Mouse (Mus musculus) hematopoietic stem cell, adult 5-6 weeks (primary cell): ENCODE data around the gene Idnk. TPM values are rescaled to one million over a fixed set of nuclear protein-coding genes. Genes with fewer than 3 reads are reported as not detected.

Experiments used
- ATAC-seq, 2 experiments: fragments of 125-278 bp in 1 of 2; replicated peaks in 1 of 2; 2 replicates each; pipeline ENCODE4 v1.8.0; 2016 to 2017; ENCODE audit warnings: inconsistent platforms in 2 of 2, mild to moderate bottlenecking in 2 of 2, moderate number of reproducible peaks in 2 of 2, low read depth in 1 of 2, moderate TSS enrichment in 1 of 2; ENCODE audit not compliant: low FRiP score in 2 of 2, poor library complexity in 2 of 2, severe bottlenecking in 2 of 2, insufficient read depth in 1 of 2, low TSS enrichment in 1 of 2
- total RNA-seq: library from RNA; stranded (forward); fragments of 172-1452, 232-1000 nt; gene quantifications from 2 replicates; pipeline ENCODE4 v1.2.3, GENCODE M21; 2017

Gene Idnk
- total RNA-seq, 1 experiment from 2014 or later, result 28.0 TPM

- no peak for ATAC-seq
Measured at GRCm38 (mm10) chr13:58181607-58182551, 24.4 kb downstream of the Idnk start.

GRCm38 (mm10) chr13:58184111-58184510 lies 26.7 kb downstream of the Idnk start:
- ATAC-seq, result no peak

- ATAC-seq, result no peak
Measured at GRCm38 (mm10) chr13:58186281-58186680, 28.8 kb downstream of the Idnk start.

GRCm38 (mm10) chr13:58187751-58188150 lies 30.3 kb downstream of the Idnk start:
- ATAC-seq, result no peak

- ATAC-seq, result peak; percentile 96 to 97
Measured at GRCm38 (mm10) chr13:58188412-58188811, 31.0 kb downstream of the Idnk start.

GRCm38 (mm10) chr13:58189473-58189872 lies 32.0 kb downstream of the Idnk start:
- no peak for ATAC-seq

GRCm38 (mm10) chr13:58191516-58191915 lies 34.1 kb downstream of the Idnk start:
- no peak for ATAC-seq

GRCm38 (mm10) chr13:58192146-58192545 lies 34.7 kb downstream of the Idnk start:
- ATAC-seq, result no peak

- ATAC-seq, result no peak
Measured at GRCm38 (mm10) chr13:58193221-58193620, 35.8 kb downstream of the Idnk start.

GRCm38 (mm10) chr13:58194908-58195307 lies 37.5 kb downstream of the Idnk start:
- no peak for ATAC-seq

- no peak for ATAC-seq
Measured at GRCm38 (mm10) chr13:58197211-58197610, 39.8 kb downstream of the Idnk start.

GRCm38 (mm10) chr13:58197981-58198640 lies 40.7 kb downstream of the Idnk start:
- ATAC-seq, result no peak

- no peak for ATAC-seq
Measured at GRCm38 (mm10) chr13:58201343-58201742, 43.9 kb downstream of the Idnk start.

- ATAC-seq, result no peak
Measured at GRCm38 (mm10) chr13:58201908-58202307, 44.5 kb downstream of the Idnk start.

GRCm38 (mm10) chr13:58202903-58203302 lies 45.5 kb downstream of the Idnk start:
- no peak for ATAC-seq

GRCm38 (mm10) chr13:58204202-58204601 lies 46.8 kb downstream of the Idnk start:
- ATAC-seq, result no peak

- peak; percentile 99 for ATAC-seq
Measured at GRCm38 (mm10) chr13:58204986-58205385, 47.5 kb downstream of the Idnk start.

- ATAC-seq, result no peak
Measured at GRCm38 (mm10) chr13:58206084-58206483, 48.6 kb downstream of the Idnk start.
